In the genomic region with DNA sequence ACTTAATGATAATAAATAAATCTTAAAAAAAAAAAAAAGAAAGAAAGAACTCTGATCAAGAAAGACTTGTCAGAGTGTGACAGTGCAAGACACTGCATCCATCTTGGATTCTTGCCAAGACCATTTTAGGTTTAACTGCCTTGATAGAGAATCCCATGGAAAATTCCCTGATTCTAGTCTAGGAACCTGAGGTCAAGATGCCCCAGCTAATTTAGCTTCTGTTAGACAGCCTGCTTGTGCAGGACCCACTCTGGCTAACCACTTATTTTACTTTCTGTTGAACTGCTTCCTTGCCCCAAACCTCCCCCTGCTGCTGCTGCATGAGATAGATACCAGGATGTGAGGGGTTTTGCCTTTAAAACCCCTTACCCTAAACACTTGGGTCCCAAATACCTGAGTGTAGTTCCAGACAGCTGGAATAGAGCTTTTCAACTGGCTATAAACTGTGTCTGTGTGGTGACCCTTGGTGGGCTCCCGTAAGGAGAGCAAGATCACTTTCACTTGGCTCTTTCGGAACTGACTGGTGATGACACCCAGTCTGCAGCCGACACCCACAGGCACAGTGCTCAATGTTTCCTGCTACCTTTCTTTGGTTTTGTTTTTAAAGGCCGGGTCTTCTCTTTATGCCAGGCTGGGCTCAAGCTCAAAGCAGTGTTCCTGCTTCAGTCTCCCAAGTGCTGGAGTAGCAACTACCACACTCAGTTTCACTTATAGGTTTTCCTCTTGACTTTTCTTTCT, we compare ENCODE assay signal across 35 mouse cellular contexts. TPM values are rescaled to one million over a fixed set of nuclear protein-coding genes. Genes with fewer than 3 reads are reported as not detected.
DNase-seq lines count a peak whose midpoint lies in the region; ATAC-seq and TF ChIP-seq lines count a peak whose summit lies in the region.
"Had no signal": no experiment of that assay in that cellular context is flagged by ENCODE, and none has a peak within 500 bp of the region (broad histone marks: within the 10 kb centered on the region; RNA-seq: fewer than 3 reads in every experiment).

No protein-coding gene starts in this region.

- no peak overlapping the region for H3K4me2 ChIP-seq in kidney, postnatal 0 days (ENCODE audit: low read length)
- H3K4me2 ChIP-seq in kidney, embryonic 16.5 days (replicated peaks; ENCODE audit: low read depth, low read length): no peak overlapping the region
- no peak overlapping the region for H3K4me2 ChIP-seq in hindbrain, embryonic 16.5 days (ENCODE audit: low read length)
- H3K4me2 ChIP-seq: embryonic facial prominence, embryonic 12.5 days; heart, embryonic 13.5 days; hindbrain, embryonic 14.5 days; intestine, embryonic 15.5 days; limb, embryonic 12.5 days; liver, embryonic 12.5 days; neural tube, embryonic 12.5 days had no signal

- H3K27me3 ChIP-seq in kidney, postnatal 0 days (ENCODE audit: insufficient read depth, low read length): no peaks in the 10 kb centered on the region
- no peaks in the 10 kb centered on the region for H3K27me3 ChIP-seq in kidney, embryonic 16.5 days (ENCODE audit: insufficient read depth, low read length)
- no peaks in the 10 kb centered on the region for H3K27me3 ChIP-seq in ES-Bruce4 (ENCODE audit: control insufficient read depth, insufficient read depth, low read length, poor library complexity, severe bottlenecking)
- no peaks in the 10 kb centered on the region for H3K27me3 ChIP-seq in hindbrain, embryonic 16.5 days (replicated peaks; ENCODE audit: control insufficient read depth, insufficient read depth, low read length)
- H3K27me3 ChIP-seq: CH12.LX; embryonic facial prominence, embryonic 12.5 days; intestine, embryonic 15.5 days; limb, embryonic 12.5 days; liver, embryonic 12.5 days; neural tube, embryonic 12.5 days had no signal

- no peak for ATAC-seq in kidney, postnatal 0 days (replicated peaks; ENCODE audit: low FRiP score, low read depth)
- no peak for ATAC-seq in kidney, embryonic 16.5 days (ENCODE audit: low FRiP score, low TSS enrichment)
- ATAC-seq in hindbrain, embryonic 16.5 days: no peak
- ATAC-seq: forebrain, embryonic 14.5 days; intestine, embryonic 15.5 days; liver, embryonic 12.5 days; midbrain, embryonic 16.5 days had no signal

- peaks cover 13% of the 10 kb centered on the region for H3K36me3 ChIP-seq in kidney, postnatal 0 days (ENCODE audit: insufficient read depth, low read length)
- peaks cover 9% of the 10 kb centered on the region for H3K36me3 ChIP-seq in kidney, embryonic 16.5 days (ENCODE audit: insufficient read depth, low read length)
- peaks cover 26% of the 10 kb centered on the region for H3K36me3 ChIP-seq in ES-Bruce4 (ENCODE audit: control insufficient read depth, insufficient read depth, low read length, poor library complexity, severe bottlenecking)
- H3K36me3 ChIP-seq in hindbrain, embryonic 16.5 days (ENCODE audit: control insufficient read depth, insufficient read depth, low read length): peaks cover 10% of the 10 kb centered on the region

- no peaks in the 10 kb centered on the region for H3K4me1 ChIP-seq in kidney, postnatal 0 days (replicated peaks; ENCODE audit: insufficient read depth, low read length)
- peaks cover 6% of the 10 kb centered on the region; the same call in 1 of the 2 replicates for H3K4me1 ChIP-seq in kidney, embryonic 16.5 days (ENCODE audit: insufficient read depth, low read length)
- H3K4me1 ChIP-seq in ES-Bruce4 (ENCODE audit: control insufficient read depth, insufficient read depth, low read length): no peaks in the 10 kb centered on the region
- H3K4me1 ChIP-seq in hindbrain, embryonic 16.5 days (ENCODE audit: control insufficient read depth, insufficient read depth, low read depth, low read length): no peaks in the 10 kb centered on the region
- H3K4me1 ChIP-seq: embryonic facial prominence, embryonic 12.5 days; limb, embryonic 12.5 days; liver, embryonic 12.5 days; neural tube, embryonic 12.5 days had no signal

- no peak for TF ChIP-seq POLR2A in ES-Bruce4 (IDR thresholded peaks at IDR 0.05; ENCODE audit: insufficient read depth, low read length)

- H3K4me3 ChIP-seq in kidney, postnatal 0 days (replicated peaks; ENCODE audit: low read depth, low read length): no peak overlapping the region
- no peak overlapping the region for H3K4me3 ChIP-seq in kidney, embryonic 16.5 days (ENCODE audit: low read length)
- no peak overlapping the region for H3K4me3 ChIP-seq in ES-Bruce4 (ENCODE audit: low read depth, low read length)
- H3K4me3 ChIP-seq in hindbrain, embryonic 16.5 days (ENCODE audit: low read length): no peak overlapping the region
- H3K4me3 ChIP-seq: embryonic facial prominence, embryonic 12.5 days; heart, embryonic 13.5 days; intestine, embryonic 15.5 days; layer of hippocampus, adult 2 months; left cerebral cortex, adult 2 months; limb, embryonic 12.5 days; liver, embryonic 12.5 days; neural tube, embryonic 12.5 days had no signal

- H3K27ac ChIP-seq in kidney, postnatal 0 days: no peak overlapping the region
- H3K27ac ChIP-seq in kidney, embryonic 16.5 days (ENCODE audit: low read length): no peak overlapping the region
- no peak overlapping the region for H3K27ac ChIP-seq in ES-Bruce4 (ENCODE audit: insufficient read depth, low read length)
- no peak overlapping the region for H3K27ac ChIP-seq in hindbrain, embryonic 16.5 days (ENCODE audit: low read depth, low read length)
- H3K27ac ChIP-seq: embryonic facial prominence, embryonic 12.5 days; heart, embryonic 13.5 days; hindbrain, embryonic 14.5 days; intestine, embryonic 15.5 days; layer of hippocampus, adult 2 months; left cerebral cortex, adult 2 months; limb, embryonic 12.5 days; liver, embryonic 12.5 days; macrophage; neural tube, embryonic 12.5 days had no signal

- no peaks in the 10 kb centered on the region for H3K9me3 ChIP-seq in kidney, postnatal 0 days (replicated peaks; ENCODE audit: low read length)
- no peaks in the 10 kb centered on the region for H3K9me3 ChIP-seq in kidney, embryonic 16.5 days (ENCODE audit: low read length)
- no peaks in the 10 kb centered on the region; the same call in 1 of the 2 replicates for H3K9me3 ChIP-seq in ES-Bruce4 (replicated peaks; ENCODE audit: control insufficient read depth, insufficient read depth, low read length, poor library complexity, severe bottlenecking)
- no peaks in the 10 kb centered on the region for H3K9me3 ChIP-seq in hindbrain, embryonic 16.5 days (ENCODE audit: control insufficient read depth, low read length)
- H3K9me3 ChIP-seq: embryonic facial prominence, embryonic 12.5 days; G1E; heart, embryonic 13.5 days; intestine, embryonic 15.5 days; limb, embryonic 12.5 days; liver, embryonic 12.5 days; neural tube, embryonic 12.5 days had no signal

- peak; percentile 18 for DNase-seq in kidney, postnatal 0 days (ENCODE audit: low spot score)
- peak; percentile 45 for DNase-seq in CD4-positive helper T cell, adult 2 months (ENCODE audit: low read depth, low spot score)
- peak; percentile 74 for DNase-seq in induced T-regulatory cell, adult 2 months (ENCODE audit: low read depth)
- no peak for DNase-seq in cerebellum, adult 18-20 months
- DNase-seq: adrenal gland, adult 2 months; cerebellum, adult 11 months; cerebellum, adult 9-11 months; embryo, embryonic 11 days; gastrocnemius, postnatal 10 days; heart, postnatal 10 days; kidney, adult 8-10 months; kidney, postnatal 14 days; liver, postnatal 0 days; right cerebral cortex, adult 18-20 months; right cerebral cortex, postnatal 4 days had no signal

- H3K9ac ChIP-seq in kidney, postnatal 0 days (ENCODE audit: low read depth, low read length): no peak overlapping the region
- H3K9ac ChIP-seq in kidney, embryonic 16.5 days (replicated peaks; ENCODE audit: low read length): no peak overlapping the region
- H3K9ac ChIP-seq in ES-Bruce4 (ENCODE audit: low read depth, poor library complexity, severe bottlenecking): 0 out of 2 replicates have a peak overlapping the region, but pooled peaks have one; percentile 11
- no peak overlapping the region for H3K9ac ChIP-seq in hindbrain, embryonic 16.5 days (ENCODE audit: low read depth, low read length)
- H3K9ac ChIP-seq: embryonic facial prominence, embryonic 12.5 days; heart, embryonic 13.5 days; hindbrain, embryonic 14.5 days; intestine, embryonic 15.5 days; limb, embryonic 12.5 days; liver, embryonic 12.5 days; liver, postnatal 0 days; neural tube, embryonic 12.5 days had no signal

- WGBS in kidney, postnatal 0 days: 65% methylated on average over 4 of the region's 4 CpGs
- WGBS in kidney, embryonic 16.5 days: 69% methylated on average over 4 of the region's 4 CpGs
- 92% methylated on average over 4 of the region's 4 CpGs for WGBS in hindbrain, embryonic 16.5 days

- TF ChIP-seq EP300 in ES-Bruce4 (IDR thresholded peaks at IDR 0.05; ENCODE audit: insufficient read depth, low read depth, low read length): no peak

- no peak for TF ChIP-seq CTCF in kidney, postnatal 0 days (IDR thresholded peaks at IDR 0.05; ENCODE audit: low read depth)
- TF ChIP-seq CTCF in ES-Bruce4 (IDR thresholded peaks at IDR 0.05; ENCODE audit: low read depth, low read length): no peak

RNA-seq across cellular contexts. Expression of a gene that starts 17.6 kb away (rescaled TPM):
- polyA plus RNA-seq in kidney, postnatal 0 days (2015; fragmentation: Nextera tagmentation; extraction: Ambion mirVana): 74.8 and 78.3 TPM in 2 replicates
- 89.7 and 95.9 TPM in 2 replicates for polyA plus RNA-seq in kidney, embryonic 16.5 days (2015; fragmentation: Nextera tagmentation; extraction: Ambion mirVana)
- polyA plus RNA-seq in ES-Bruce4 (2011; ENCODE audit: insufficient read depth, insufficient read length, low read depth, missing spikeins): 59.0 and 65.7 TPM in 2 replicates
- 94.9 and 99.7 TPM in 2 replicates for polyA plus RNA-seq in hindbrain, embryonic 16.5 days (2015; fragmentation: Nextera tagmentation; extraction: Ambion mirVana)

RNA-seq across cellular contexts. Expression of a gene that starts 59.1 kb away (rescaled TPM):
- not detected in 2 replicates for polyA plus RNA-seq in kidney, postnatal 0 days (2015; fragmentation: Nextera tagmentation; extraction: Ambion mirVana)
- polyA plus RNA-seq in kidney, embryonic 16.5 days (2015; fragmentation: Nextera tagmentation; extraction: Ambion mirVana): not detected in 2 replicates
- polyA plus RNA-seq in ES-Bruce4 (2011; ENCODE audit: insufficient read depth, insufficient read length, low read depth, missing spikeins): not detected in 2 replicates
- polyA plus RNA-seq in hindbrain, embryonic 16.5 days (2015; fragmentation: Nextera tagmentation; extraction: Ambion mirVana): 0.11 TPM in 1 of 2 replicates, not detected in the other
- polyA plus RNA-seq: embryonic facial prominence, embryonic 12.5 days; forebrain, embryonic 14.5 days; heart, embryonic 13.5 days; hindbrain, embryonic 14.5 days; intestine, embryonic 15.5 days; limb, embryonic 12.5 days; liver, embryonic 12.5 days; liver, postnatal 0 days; lung, postnatal 0 days; macrophage; midbrain, embryonic 16.5 days; neural tube, embryonic 12.5 days; stomach, embryonic 14.5 days; thymus, postnatal 0 days had no signal

Comparison
In these comparisons a context has a peak if more than half of its experiments do, and no peak if none do; other contexts are left out.
1. DNase-seq: peak in kidney, postnatal 0 days (single experiment), CD4-positive helper T cell, adult 2 months (single experiment) and induced T-regulatory cell, adult 2 months (single experiment); none in cerebellum, adult 18-20 months (0 of 2).